Mouse (Mus musculus): ENCODE data around the gene Dgkg.
A peak's percentile ranks its signal among the peaks of the same experiment; 100 is the strongest.

Dgkg gene

GRCm38 (mm10) chr16:22493396-22493795, 163.6 kb downstream of the Dgkg start:
- peak; percentile 17 for DNase-seq

GRCm38 (mm10) chr16:22491446-22492166, 165.4 kb downstream of the Dgkg start:
- no peak for DNase-seq

DNA sequence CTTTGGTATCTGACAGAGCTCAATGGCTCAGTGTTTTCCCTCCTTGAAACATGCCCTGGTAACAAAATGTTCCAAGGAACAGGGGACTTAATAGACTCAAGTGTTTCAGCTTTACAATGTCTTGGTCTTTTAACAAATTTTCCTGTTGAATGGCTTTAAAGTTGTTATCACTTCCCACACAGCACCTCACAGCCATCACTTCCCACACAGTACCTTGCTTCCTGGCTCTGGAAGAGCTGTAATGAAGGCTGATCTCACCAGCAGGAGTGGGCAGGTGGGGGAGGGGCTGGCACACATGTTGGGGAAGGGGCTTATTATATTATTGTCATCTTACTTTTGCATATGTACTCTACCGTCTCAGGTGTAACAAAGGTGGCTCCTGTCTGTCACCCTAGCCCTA, 173.1 kb downstream of the Dgkg start:
- DNase-seq = no peak

GRCm38 (mm10) chr16:22479322-22479721, 177.7 kb downstream of the Dgkg start:
- no peak for DNase-seq

- no peak for DNase-seq
These were observed 185.3 kb downstream of the Dgkg start for GRCm38 (mm10) chr16:22471728-22472127.

DNA sequence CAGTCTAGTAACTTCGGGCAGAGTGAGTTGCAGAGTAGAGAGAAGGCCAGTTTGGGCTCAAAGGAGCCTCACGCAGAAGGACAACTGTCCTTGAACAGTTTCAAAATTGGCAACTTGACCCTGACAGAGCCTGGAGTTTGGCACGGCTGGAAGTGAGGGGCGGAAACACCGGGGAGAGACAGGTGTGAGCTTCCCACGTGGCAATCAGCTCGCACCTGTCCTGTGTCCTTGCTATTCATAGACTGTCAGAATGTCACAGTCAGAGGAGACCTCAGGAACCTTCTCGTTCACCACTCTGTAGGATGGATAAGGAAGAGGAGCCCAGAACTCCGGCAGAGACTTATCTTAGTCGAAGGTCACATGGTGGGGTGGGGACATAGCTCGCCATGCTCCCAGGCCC, 187.6 kb downstream of the Dgkg start:
- no peak for DNase-seq

DNA sequence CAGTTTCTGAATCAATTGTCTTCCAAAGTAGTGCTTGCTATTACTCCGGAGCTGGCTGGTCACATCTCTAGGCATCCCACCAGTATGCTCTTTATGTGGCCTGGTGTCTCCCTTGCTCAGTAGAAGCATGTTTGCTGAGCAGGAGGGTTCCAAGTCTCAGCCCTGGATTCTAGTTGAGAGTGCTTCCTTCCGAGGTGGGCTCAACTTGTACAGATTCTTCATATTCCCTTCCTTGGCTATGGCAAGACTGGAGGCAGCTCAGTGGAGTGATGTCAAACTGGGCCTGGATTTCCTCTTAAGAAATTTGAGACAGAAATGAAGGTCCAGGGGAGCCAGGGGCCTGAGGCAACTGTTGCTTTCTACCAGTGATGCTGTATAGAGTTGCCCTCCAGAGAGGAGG, 189.9 kb downstream of the Dgkg start:
- no peak for DNase-seq

GRCm38 (mm10) chr16:22466381-22466780, 190.6 kb downstream of the Dgkg start:
- peak; percentile 76 for DNase-seq

DNA sequence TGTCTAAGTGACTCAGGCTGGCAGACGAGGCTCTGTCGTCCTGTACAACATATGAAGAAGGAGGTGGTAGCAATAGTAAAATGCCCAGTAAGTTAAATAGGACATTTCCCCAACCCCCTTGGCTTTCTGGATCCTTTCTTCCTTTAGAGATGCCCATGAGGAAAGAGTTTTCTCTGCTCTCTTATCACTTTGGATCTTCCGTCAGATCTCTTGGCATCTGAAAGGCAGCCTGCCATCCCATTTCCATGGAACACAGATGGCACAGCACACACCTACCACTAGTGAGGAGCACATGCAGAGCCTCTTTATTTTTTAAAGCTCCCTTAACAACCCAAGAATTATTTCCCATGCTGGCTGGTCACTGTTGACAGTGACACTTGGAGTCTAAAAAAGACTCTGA, 194.8 kb downstream of the Dgkg start:
- no peak for DNase-seq

DNA sequence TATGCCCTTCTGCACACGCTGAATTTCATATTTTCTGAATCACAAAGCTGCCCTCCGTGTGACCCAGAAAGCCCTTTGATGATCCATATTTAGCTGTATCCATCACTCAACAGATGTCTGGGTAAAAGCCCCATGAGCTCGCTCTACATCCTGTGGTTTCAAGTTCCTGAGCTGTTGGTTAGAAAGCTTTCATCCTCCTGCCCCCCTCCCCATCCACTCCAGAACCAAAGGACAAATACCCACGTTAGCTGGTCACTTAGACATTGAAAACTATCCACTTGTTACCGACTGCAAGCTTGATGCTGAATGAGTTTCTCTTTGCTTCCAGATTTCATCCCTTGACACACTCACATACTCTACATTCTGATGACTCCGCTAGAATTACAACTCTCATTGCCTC, 195.3 kb downstream of the Dgkg start:
- DNase-seq = peak; percentile 22

DNA sequence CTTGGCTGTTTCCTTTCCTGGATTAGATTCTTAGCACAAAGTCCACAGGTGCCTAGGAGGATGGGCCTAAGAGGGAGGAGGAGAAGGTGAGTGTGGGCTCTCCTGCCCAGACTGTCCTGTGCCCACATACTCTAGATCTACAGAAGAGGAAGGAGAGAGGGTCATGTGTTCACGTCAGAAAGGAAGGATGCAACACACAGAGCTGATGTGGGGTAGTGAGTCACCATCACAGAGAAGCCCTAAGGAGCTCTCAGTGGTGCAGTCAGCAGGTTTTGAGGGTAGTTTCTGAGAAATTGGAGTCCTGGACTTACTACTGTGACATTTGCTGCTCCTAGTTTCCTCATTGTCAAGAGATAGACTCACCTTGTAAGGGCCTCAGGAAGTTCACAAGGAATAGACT, 196.1 kb downstream of the Dgkg start:
- DNase-seq = no peak

DNA sequence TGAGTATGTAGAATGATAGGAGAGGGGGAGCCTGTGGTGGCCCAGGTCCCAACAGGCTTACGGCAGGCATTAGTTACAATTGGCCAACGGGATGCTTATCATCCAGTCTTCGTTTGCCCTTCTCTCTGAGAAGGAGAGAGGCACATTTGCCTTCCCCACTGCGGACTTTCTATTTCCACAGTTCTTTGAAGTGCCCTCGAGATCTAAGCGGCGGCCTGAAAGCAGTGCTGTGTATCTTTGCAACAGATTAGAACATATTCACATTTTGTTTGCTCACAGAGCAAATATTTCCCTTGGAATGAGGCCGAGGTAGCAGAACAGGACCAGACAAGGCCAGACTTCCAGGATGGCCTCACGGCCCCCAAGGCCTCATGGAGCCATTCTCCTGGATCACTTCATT, 204.9 kb downstream of the Dgkg start:
- DNase-seq = no peak

DNA sequence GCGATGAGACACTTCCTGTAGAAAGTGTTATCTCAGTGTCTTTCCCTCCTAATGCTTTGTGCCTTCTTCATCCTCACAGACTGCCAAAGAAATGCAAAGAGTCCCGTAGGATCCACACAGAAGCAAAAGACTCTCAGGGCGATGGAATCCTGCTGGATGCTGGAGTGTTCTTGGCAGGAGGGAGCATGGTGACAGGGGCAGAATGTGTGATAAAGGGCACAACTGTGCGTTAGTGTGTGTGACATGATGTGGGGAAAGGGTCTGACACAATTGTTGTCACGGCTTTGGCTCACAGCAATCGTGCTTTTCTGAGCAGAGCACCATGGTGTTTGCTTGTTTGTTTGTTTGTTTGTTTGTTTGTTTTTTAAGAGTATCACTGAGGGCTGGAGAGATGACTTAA, 208.9 kb downstream of the Dgkg start:
- DNase-seq = no peak

DNA sequence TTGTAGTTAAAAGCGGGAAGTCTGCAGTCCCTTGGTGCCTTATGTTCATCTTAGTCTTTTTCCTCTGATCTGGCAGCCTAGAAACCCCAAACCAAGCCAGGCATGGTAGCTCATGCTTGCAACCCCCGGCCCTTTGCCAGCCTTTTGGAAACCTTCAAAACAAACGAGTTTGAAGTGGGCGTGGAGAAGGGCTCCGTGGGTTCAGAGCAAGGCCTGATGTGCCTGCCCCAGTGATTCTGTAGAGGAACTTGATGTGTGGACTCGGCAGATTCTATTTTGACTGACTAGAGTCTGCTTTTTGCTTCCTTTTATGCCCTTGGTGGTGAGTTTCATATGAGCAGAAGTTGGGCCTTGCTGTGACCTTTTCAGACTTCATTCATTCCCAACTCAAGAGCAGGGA, 212.2 kb downstream of the Dgkg start:
- no peak for DNase-seq

DNA sequence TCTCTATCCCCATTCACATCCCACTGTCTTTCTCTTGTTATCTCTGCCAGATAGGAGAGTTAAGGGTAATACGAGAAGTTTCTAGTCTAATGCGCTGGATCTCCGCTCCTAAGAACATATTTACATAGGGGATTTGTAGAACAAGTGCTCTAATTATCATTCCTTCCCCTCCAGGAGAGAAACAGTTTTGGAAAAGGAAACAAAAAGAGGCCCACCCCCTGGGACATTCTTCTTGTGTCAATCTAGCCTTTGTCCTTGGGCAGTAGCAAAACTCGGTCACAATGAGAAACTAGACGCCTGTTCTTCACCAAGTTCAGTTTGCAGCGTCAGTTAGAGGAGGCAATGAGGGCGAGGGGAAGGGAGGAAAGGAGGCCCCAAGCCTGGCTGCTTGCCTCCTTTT, 214.8 kb downstream of the Dgkg start:
- DNase-seq = no peak

- no peak for DNase-seq
These were observed 215.7 kb downstream of the Dgkg start for GRCm38 (mm10) chr16:22441317-22441716.

- DNase-seq = peak; percentile 41
These were observed 216.8 kb downstream of the Dgkg start for GRCm38 (mm10) chr16:22440269-22440668.

DNA sequence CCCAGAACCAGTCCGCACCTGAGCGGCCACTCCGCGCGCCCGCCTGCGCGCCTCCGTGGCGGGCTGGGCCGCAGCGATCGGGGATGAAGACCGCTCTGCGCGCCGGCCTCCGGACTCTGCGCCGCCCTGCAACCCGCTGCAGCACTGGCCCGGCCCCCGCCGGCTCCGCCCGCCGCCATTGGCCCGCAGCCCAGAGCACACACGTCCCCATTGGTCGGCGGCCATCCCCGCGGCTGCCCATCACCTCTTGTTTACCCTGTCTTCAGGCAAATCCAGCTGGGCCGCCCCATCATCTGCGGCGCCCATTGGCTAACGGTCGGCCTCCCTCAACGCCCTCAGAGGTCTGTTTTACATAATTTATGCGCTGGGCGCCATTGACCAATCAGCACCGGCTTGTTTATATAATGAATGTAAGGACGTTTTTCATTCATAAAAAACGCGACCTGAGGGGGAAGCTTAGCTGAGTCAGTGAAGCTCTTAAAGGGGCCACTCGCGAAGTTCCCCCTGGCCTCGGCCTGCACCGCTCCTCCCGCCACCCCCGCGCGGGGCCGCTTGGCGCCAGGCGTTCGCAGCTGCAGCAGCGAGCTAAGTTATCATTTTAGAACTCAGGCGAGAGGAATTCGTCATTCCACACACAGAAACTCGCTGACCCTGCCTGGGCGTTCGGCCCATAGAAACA, 217.4 kb downstream of the Dgkg start, which contains the start of gene Etv5:
Etv5 (minus strand) TSS at position 221 of the 679 bp plus-strand sequence.
- peak; percentile 97 for DNase-seq

DNA sequence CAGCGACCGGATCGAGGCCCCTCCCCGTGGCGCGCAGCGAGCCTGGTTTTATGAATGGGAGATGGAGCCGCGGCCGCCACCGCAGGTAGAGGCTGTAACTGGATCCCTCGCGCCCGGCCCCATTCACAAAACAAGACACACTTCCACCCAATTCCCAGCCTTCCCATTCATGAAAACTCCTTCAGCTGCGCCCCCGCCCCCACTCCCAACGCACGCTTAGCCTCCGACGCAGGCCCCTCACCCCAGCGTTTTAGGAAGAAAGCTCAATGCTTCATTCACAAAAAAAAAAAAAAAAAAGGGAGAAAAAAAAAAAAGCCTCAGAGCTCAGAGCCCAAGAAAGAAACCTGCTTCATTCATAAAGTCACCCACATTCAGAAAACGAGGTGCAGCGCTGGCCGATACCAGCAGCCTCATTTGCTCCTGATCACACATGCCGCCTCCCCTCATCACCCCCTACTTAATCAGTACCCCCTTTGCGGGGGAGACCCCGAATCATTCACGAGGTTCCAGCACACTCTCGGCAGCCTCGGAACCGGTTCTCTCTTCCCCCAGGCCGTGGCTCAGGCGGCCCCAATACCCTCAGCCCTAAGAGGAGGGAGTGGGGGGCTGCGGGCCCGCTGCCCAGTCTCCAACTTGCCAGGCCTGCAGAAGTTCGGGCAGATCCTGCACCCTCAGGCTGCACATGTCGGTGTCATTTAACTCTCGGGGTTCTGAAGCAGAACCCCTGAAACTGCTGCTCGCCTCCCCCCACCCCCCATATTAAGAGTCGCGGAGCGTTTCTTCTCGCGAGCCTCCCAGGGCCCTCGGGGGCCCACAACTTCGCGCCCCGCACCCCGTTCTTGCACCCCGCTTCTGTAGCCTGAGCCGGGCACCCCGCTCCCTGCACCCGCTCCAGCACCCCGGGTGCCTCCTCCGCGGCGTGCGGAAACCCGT, 218.3 kb downstream of the Dgkg start:
- peak; percentile 80 for DNase-seq

GRCm38 (mm10) chr16:22436106-22436505, 220.9 kb downstream of the Dgkg start:
- DNase-seq = no peak

- DNase-seq = no peak
These were observed 222.5 kb downstream of the Dgkg start for GRCm38 (mm10) chr16:22434530-22434929.

GRCm38 (mm10) chr16:22433944-22434343, 223.1 kb downstream of the Dgkg start:
- no peak for DNase-seq

DNA sequence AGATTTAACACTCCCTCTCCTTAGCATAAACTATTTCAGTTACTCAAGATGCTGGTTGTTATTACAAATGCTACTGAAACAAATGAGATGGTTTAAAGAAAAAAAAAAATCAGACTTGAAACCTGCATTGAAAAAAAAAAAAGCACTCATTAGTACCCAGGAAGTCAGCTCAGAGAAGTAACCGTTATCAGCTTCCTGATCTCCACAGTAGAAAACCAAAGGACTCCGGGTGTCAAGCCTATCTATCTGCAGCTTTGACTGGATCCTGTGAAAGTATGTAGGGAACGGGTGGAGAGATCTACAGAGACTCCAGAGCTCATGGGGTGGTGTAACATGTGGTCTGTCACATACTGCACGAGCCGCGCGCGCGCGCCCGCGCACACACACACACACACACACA, 225.2 kb downstream of the Dgkg start:
- DNase-seq = no peak

DNA sequence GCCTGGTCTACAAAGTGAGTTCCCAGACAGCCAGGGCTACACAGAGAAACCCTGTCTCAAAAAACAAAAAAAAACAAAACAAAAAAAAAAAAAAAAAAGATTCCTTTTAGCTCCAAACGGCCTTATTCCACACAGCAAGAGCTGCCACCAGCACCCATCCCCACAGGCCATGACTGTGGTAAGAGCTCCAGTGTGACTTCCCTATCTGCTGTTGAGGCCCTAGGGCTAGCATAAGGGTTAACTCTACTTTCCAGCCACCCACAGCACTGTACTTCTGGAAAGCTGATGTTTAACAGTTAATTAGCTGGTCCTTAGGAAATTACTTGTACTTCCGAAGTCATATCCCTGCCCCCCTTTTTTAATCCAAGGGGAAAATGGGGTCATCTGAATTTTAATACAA, 225.7 kb downstream of the Dgkg start:
- no peak for DNase-seq

Measured in thymus, postnatal 14 days (tissue).